Mouse (Mus musculus): ENCODE results near the gene Plcg2.

Plcg2 gene

GRCm38 (mm10) chr8:117550529-117550928 is 52.4 kb downstream of the Plcg2 start:
- DNase-seq = no peak

GRCm38 (mm10) chr8:117561014-117561413 is 62.9 kb downstream of the Plcg2 start:
- DNase-seq = no peak

DNA sequence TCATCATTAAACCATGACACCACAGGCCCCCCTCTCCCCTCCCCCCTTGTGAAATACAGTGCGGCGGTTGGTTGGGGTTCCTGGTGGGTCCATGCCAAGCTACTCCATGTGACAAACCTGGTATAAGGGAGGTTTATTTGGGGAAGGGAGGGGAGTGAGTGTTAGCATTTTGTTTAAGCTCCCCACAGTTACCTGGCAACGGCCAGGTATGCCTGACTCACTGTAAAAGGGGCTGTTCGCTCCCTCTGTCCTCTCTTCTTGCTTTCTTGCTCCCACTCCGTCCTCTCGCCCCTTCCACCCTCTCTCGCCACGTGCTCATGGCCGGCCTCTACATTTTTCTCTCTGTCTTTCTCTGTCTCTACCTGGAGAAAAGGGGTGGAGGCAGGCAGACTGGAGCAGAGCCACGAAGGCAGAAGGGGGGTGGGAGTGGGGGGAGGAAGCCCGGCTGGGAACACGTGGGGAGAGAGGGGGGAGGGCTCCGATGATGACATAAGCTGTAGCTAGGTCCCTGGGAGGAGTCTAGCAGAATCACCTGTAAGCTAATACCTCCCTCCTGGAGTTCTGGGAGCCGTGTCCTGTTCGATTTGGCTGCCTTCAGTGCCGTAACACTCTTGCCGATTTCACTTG is 63.8 kb downstream of the Plcg2 start:
- no peak for DNase-seq

GRCm38 (mm10) chr8:117562445-117563014 is 64.4 kb downstream of the Plcg2 start:
- DNase-seq = no peak

DNA sequence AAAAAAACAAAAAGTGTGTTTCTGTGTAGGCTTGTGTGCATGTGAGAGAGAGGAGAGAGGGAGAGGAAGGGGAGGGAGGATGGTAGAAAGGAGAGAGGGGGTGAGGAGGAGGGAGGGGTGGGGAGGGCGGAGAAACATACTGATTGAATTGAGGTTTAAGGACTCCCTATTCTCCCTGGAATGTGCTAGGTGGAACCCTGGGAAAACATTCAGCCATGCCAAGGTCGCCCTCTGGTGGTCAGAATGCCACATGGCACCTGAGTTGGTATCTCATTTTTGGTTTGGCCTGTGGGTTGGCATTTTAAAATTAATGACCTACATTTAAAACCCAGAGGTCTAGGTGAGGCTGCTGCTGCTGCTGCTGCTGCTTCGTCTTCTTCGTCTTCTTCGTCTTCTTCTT is 71.3 kb downstream of the Plcg2 start:
- peak; percentile 26 to 50 for DNase-seq

DNA sequence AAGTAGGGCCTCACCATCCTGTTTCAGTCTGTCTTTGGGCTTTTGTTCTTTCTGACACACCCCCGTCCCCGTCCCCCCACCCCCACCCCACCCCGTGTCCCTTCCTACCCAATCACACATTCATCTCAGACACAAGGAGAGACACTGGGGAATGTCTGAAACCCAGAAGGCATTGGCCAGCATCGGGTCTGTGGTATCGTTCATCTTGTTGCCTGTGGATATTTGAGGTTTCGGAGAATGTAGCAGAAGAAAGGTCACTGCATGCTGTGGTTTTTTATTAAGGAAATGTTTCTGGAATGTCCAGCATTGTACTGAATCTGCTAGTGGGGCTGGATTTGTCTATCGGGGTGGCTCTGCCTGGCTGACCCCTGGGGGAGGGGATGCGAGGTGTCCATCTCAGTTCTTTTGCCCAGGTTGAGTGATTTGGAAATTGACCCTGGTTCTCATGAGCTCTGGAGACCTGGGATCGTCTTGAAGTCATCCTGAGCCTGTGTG is 78.2 kb downstream of the Plcg2 start:
- no peak for DNase-seq

DNA sequence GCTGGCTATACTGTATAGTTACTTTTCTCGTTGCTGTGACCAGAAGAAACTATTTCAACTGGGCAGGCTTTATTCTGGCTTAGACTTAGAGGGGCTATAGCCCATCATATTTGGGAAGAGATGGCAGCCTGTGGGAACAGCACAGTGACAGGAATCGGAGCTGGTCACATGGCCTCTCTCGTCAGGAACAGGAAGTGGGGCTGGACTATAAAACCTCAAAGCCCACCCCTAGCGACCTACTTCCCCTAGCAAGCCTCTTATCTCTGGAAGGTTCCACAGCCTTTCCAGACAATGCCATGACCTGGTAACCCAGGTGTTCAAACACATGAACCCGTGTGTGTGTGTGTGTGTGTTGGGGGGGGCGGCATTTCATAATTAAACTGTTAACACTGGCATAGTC is 79.0 kb downstream of the Plcg2 start:
- no peak for DNase-seq

- peak in 1 of 2 experiments; percentile 7 for DNase-seq
Measured at GRCm38 (mm10) chr8:117577883-117578282, 79.8 kb downstream of the Plcg2 start.

DNA sequence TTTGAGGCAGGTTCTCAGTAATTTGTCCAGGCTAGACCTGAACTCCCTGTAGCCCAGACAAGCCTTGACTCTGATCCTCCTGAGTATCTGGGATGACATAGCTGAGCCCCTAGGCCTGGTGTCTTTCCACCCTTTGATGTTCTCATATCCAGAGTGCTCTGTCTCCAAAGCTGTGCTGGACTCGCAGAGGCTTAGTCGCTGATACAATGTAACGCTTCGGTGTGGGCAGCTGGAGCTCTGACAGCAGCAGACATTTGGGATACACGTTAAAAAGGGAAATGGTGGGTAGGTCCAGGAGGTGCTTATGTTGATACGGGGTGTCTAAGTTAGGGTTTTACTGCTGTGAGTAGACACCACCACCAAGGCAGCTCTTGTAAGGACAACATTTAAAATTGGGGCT is 80.8 kb downstream of the Plcg2 start:
- DNase-seq = no peak

DNA sequence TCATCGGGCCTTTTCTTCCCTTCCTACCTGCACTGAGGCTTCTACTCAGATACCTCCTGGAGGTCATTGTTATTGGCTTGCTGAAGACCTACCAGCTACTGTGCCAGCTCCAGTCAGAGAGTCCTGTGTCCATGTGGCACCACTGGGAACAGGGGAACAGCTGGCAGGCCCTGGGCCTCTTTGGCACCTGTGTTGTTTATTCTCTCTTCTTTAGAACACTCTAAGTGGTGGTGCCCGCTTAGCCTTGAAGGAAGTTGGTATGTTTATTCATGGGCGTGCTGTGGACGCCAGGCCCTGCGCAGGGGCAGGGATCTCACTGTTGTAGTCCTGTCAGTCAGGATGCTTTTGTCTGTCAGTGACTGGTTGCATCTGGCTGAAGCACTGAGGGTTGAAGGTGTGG is 95.8 kb downstream of the Plcg2 start:
- no peak for DNase-seq

DNA sequence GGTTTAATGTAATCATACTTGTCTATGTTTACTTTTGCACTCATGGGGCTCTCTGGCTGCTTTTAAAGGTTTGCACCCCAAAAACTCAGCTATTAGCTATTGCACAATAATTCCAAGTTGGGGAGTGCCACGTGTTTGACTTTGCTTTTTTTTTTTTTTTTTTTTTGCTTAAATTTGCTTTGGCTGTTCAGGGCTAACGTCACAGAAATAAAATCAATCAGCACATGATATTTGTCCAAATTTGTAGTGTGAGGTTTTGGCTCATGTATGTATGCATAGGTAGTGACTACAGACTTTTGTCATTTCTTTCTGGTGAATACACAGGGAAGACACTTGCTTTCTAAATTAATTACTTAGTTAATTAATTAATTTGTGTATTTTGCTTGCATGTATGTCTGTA is 96.9 kb downstream of the Plcg2 start:
- DNase-seq = no peak

DNA sequence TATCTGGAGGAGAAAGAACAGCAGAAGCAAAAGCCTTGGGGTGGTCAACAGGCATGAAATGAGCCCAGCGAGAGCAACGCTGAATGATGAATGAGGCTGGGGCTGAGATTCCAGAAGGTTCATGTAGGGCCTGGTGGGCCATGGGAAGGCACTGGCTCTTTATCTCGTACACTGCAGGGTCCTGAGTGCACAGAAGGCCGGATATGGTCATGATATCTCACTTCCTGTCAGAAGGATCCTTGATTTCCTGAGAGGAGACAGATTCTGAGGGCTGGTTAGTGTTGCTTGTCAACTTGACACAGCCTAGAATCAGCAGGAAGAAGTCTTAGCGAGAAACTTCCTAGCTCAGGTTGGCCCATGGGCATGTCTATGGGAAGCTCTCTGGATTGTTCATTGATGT is 98.7 kb downstream of the Plcg2 start:
- no peak for DNase-seq

DNA sequence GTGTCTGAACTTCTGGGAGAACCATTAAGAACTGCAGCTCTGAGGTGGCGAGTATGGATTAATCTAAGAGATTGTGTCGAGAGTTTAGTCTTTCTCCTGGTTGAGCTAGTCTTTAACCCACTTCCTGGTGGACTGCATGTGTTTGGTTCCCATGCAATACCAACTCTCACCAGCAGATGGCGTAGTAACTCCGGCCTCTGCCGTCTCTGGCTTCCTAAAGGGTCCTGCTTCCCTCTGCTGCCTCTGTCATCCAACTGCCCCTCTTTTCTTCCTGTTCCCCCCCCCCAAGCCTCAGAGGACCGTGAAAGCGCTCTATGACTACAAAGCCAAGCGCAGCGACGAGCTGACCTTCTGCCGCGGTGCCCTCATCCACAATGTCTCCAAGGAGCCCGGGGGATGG is 102.7 kb downstream of the Plcg2 start:
- peak; percentile 11 to 13 for DNase-seq

DNA sequence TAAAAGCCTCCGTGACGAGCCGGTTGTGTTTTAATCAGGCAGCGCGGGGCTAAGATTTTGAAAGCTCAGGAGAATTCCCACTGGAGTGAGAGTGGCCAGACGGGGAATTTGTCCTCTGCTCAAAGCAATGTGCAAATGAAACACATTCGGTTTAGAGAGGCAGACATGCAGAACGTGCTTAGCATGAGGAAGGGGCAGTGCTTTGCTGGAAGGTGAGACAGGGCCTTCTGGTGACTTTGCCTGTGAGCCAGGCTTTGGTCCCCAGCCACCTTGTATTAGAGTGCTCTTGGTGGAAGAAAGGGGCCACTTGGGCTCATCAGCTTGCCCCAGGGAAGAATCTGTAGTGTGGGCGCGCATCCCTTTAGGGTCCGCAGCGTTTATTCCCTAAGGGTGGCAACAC is 106.0 kb downstream of the Plcg2 start:
- DNase-seq = no peak

GRCm38 (mm10) chr8:117604671-117605070 is 106.6 kb downstream of the Plcg2 start:
- DNase-seq = no peak

GRCm38 (mm10) chr8:117605201-117605600 is 107.1 kb downstream of the Plcg2 start:
- no peak for DNase-seq

DNA sequence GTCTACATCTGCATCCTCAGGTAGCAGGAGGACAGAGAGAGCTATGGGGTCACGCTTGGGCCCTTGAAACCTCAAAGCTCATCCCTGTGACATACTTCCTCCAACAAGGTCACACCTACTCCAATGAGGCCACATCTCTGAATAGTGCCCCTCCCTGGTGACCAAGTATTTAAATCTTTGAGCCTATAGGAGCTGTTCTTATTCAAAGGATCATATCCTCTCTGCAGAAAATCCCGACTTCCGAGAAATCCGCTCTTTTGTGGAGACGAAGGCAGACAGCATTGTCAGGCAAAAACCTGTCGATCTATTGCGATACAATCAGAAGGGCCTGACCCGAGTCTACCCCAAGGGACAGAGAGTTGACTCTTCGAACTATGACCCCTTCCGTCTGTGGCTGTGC is 112.4 kb downstream of the Plcg2 start:
- DNase-seq = no peak

- no peak for DNase-seq
Measured at GRCm38 (mm10) chr8:117612861-117613260, 114.8 kb downstream of the Plcg2 start.

- DNase-seq = peak; percentile 33 to 38
Measured at GRCm38 (mm10) chr8:117626040-117626838, 128.1 kb downstream of the Plcg2 start.

DNA sequence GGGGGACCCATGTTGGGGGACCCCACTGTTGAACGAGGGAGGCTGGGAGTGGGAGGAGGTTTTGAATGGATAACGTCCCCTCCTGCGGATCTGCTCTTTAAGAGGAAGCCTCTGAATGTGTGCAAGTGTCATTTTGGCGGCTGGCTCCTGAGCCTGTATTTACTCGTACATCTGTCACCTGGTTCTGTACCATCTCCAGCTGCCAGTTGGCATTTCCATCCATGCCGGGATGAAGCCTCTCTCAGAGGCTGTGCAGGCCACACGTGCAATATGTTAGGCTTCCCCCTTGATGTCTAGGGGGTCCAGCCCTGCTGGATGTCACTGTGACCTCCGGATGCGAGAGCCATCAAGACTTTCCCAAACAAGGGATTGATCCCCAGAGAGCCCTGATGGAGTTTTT is 129.0 kb downstream of the Plcg2 start:
- no peak for DNase-seq

DNA sequence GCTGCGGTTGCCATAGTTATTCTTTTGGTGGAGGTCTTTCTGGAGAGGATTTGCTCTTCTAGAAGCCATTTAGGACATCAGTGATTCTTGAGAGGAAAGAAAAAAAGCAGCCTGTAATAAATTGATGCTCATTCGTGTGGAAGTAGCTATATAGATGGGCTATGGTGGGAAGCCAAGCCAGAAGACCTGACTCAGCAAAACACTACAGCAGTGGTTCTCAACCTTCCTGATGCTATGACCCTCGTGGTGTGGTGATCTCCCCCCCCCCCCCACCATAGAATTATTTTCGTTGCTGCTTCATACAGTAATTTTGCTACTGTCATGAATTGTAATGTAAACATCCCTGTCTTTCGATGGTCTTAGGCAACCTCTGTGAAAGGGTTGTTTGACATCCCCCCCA is 134.4 kb downstream of the Plcg2 start:
- DNase-seq = no peak

GRCm38 (mm10) chr8:117634406-117634805 is 136.3 kb downstream of the Plcg2 start:
- no peak for DNase-seq

DNA sequence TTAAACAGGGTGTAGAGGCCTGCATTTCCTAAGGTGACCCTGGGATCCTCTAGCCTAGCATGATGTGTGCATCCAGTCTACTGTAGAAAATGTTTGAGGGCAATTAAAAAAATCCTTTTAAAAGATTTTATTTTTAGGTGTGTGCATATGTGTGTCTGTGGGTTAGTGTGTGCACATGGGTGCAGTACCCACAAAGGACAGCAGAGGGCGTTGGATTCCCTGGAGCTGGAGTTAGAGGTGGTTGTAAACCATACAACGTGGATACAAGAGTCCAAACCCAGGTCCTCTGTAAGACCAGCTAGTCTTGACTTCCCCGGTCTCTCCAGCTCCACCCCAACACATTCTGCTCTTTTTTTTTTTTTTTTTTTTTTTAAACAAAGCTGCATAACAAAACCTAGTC is 139.4 kb downstream of the Plcg2 start:
- DNase-seq = no peak

- DNase-seq = no peak
Measured at GRCm38 (mm10) chr8:117639631-117640030, 141.5 kb downstream of the Plcg2 start.
